In genomic region chr3:148336091-148336511, GRCm38 (mm10) we compare ENCODE assay signal across 8 mouse cellular contexts.
A peak's percentile ranks its signal among the peaks of the same experiment; 100 is the strongest.
DNase-seq lines count a peak whose midpoint lies in the region; ATAC-seq and TF ChIP-seq lines count a peak whose summit lies in the region.

No protein-coding gene starts in this region.

- TF ChIP-seq CTCF in midbrain, postnatal 0 days (IDR thresholded peaks at IDR 0.05) = no peak

- intact Hi-C loops in heart, postnatal 25 days (cut with DNase I) = no loop called here

- no peak for ATAC-seq in liver, embryonic 16.5 days (ENCODE audit: low read depth)
- ATAC-seq in stomach, embryonic 16.5 days (ENCODE audit: insufficient read depth, low FRiP score) = no peak
- no peak for ATAC-seq in forebrain, embryonic 12.5 days (ENCODE audit: low FRiP score)
- ATAC-seq in midbrain, postnatal 0 days (ENCODE audit: low FRiP score) = no peak

- H3K9me3 ChIP-seq in liver, embryonic 16.5 days (replicated peaks; ENCODE audit: control insufficient read depth, low read length) = no peaks in the 10 kb centered on the region
- H3K9me3 ChIP-seq in stomach, embryonic 16.5 days (replicated peaks; ENCODE audit: control insufficient read depth, low read length) = no peaks in the 10 kb centered on the region
- H3K9me3 ChIP-seq in forebrain, embryonic 12.5 days = no peaks in the 10 kb centered on the region
- no peaks in the 10 kb centered on the region for H3K9me3 ChIP-seq in midbrain, postnatal 0 days (ENCODE audit: low read length)

- DNase-seq in B cell, adult 2 months = peak; percentile 22 to 26
- peak; percentile 54 for DNase-seq in embryo, embryonic 10 days (ENCODE audit: low spot score)
- peak; percentile 2 for DNase-seq in heart, postnatal 25 days (ENCODE audit: low spot score)
- DNase-seq in testis, postnatal 14 days (ENCODE audit: low spot score) = no peak
- no peak for DNase-seq in midbrain, postnatal 0 days (ENCODE audit: low spot score)

- peak overlapping the region; percentile 38; the same call in 1 of the 2 replicates for H3K4me2 ChIP-seq in liver, embryonic 16.5 days (ENCODE audit: low read depth, low read length)
- peak overlapping the region; percentile 30 for H3K4me2 ChIP-seq in stomach, embryonic 16.5 days (ENCODE audit: low read depth, low read length)
- no peak overlapping the region for H3K4me2 ChIP-seq in forebrain, embryonic 12.5 days
- H3K4me2 ChIP-seq in midbrain, postnatal 0 days (ENCODE audit: low read depth, low read length, poor library complexity, severe bottlenecking) = no peak overlapping the region

- H3K4me3 ChIP-seq in liver, embryonic 16.5 days (ENCODE audit: low read depth, low read length) = no peak overlapping the region
- H3K4me3 ChIP-seq in stomach, embryonic 16.5 days (replicated peaks; ENCODE audit: low read length) = no peak overlapping the region
- H3K4me3 ChIP-seq in forebrain, embryonic 12.5 days (replicated peaks) = no peak overlapping the region
- H3K4me3 ChIP-seq in midbrain, postnatal 0 days (ENCODE audit: low read depth, low read length) = no peak overlapping the region

- H3K36me3 ChIP-seq in liver, embryonic 16.5 days (ENCODE audit: control insufficient read depth, insufficient read depth) = no peaks in the 10 kb centered on the region
- no peaks in the 10 kb centered on the region for H3K36me3 ChIP-seq in stomach, embryonic 16.5 days (ENCODE audit: control insufficient read depth, insufficient read depth, low read length)
- no peaks in the 10 kb centered on the region for H3K36me3 ChIP-seq in forebrain, embryonic 12.5 days (replicated peaks)
- H3K36me3 ChIP-seq in midbrain, postnatal 0 days (ENCODE audit: insufficient read depth, low read length) = no peaks in the 10 kb centered on the region

- no peak overlapping the region for H3K9ac ChIP-seq in liver, embryonic 16.5 days (ENCODE audit: low read depth, low read length)
- H3K9ac ChIP-seq in stomach, embryonic 16.5 days (ENCODE audit: low read length) = no peak overlapping the region
- no peak overlapping the region for H3K9ac ChIP-seq in forebrain, embryonic 12.5 days
- no peak overlapping the region for H3K9ac ChIP-seq in midbrain, postnatal 0 days (replicated peaks; ENCODE audit: low read length, poor library complexity, severe bottlenecking)

- no peaks in the 10 kb centered on the region for H3K4me1 ChIP-seq in liver, embryonic 16.5 days (ENCODE audit: control insufficient read depth, low read depth, low read length)
- 0 out of 2 replicates have a peak, but pooled peaks cover 3% of the 10 kb centered on the region for H3K4me1 ChIP-seq in stomach, embryonic 16.5 days (ENCODE audit: control insufficient read depth, insufficient read depth, low read length)
- H3K4me1 ChIP-seq in forebrain, embryonic 12.5 days = no peaks in the 10 kb centered on the region
- H3K4me1 ChIP-seq in midbrain, postnatal 0 days (ENCODE audit: insufficient read depth, low read length) = no peaks in the 10 kb centered on the region

- WGBS in liver, embryonic 16.5 days (ENCODE audit: insufficient replicate concordance) = 14% methylated on average over 15 of the region's 15 CpGs
- WGBS in stomach, embryonic 16.5 days = 31% methylated on average over 15 of the region's 15 CpGs
- 82% methylated on average over 14 of the region's 15 CpGs for WGBS in forebrain, embryonic 12.5 days
- 68% methylated on average over 15 of the region's 15 CpGs for WGBS in midbrain, postnatal 0 days

- H3K27me3 ChIP-seq in liver, embryonic 16.5 days (ENCODE audit: control insufficient read depth, insufficient read depth, low read depth, low read length) = no peaks in the 10 kb centered on the region
- H3K27me3 ChIP-seq in stomach, embryonic 16.5 days (ENCODE audit: control insufficient read depth, insufficient read depth, low read length) = no peaks in the 10 kb centered on the region
- no peaks in the 10 kb centered on the region for H3K27me3 ChIP-seq in forebrain, embryonic 12.5 days
- no peaks in the 10 kb centered on the region for H3K27me3 ChIP-seq in midbrain, postnatal 0 days (ENCODE audit: insufficient read depth, low read length)

- no peak overlapping the region for H3K27ac ChIP-seq in liver, embryonic 16.5 days (ENCODE audit: low read length)
- no peak overlapping the region for H3K27ac ChIP-seq in stomach, embryonic 16.5 days (ENCODE audit: low read length)
- H3K27ac ChIP-seq in forebrain, embryonic 12.5 days = no peak overlapping the region
- H3K27ac ChIP-seq in midbrain, postnatal 0 days (ENCODE audit: low read depth, low read length) = no peak overlapping the region

Comparison
In these comparisons a context has a peak if more than half of its experiments do, and no peak if none do; other contexts are left out.
1. DNase-seq: peak in B cell, adult 2 months (2 of 2), embryo, embryonic 10 days (single experiment) and heart, postnatal 25 days (single experiment); none in testis, postnatal 14 days (single experiment) and midbrain, postnatal 0 days (single experiment).
2. H3K4me2 ChIP-seq: peak in liver, embryonic 16.5 days (single experiment) and stomach, embryonic 16.5 days (single experiment); none in forebrain, embryonic 12.5 days (single experiment) and midbrain, postnatal 0 days (single experiment).